29 mouse cellular contexts compared by ENCODE assay signal in genomic region chr2:124732593-124732992, GRCm38 (mm10).
DNase-seq lines count a peak whose midpoint lies in the region; ATAC-seq and TF ChIP-seq lines count a peak whose summit lies in the region.
"Had no signal": no experiment of that assay in that cellular context is flagged by ENCODE, and none has a peak within 500 bp of the region (broad histone marks: within the 10 kb centered on the region; RNA-seq: fewer than 3 reads in every experiment).

No protein-coding gene starts in this region.

- no peak overlapping the region for H3K4me2 ChIP-seq in lung, postnatal 0 days (replicated peaks; ENCODE audit: low read depth, low read length)
- H3K4me2 ChIP-seq in hindbrain, embryonic 16.5 days (ENCODE audit: low read length) = no peak overlapping the region
- H3K4me2 ChIP-seq: embryonic facial prominence, embryonic 15.5 days; forebrain, embryonic 12.5 days; heart, embryonic 15.5 days; hindbrain, embryonic 12.5 days; kidney, embryonic 15.5 days; limb, embryonic 12.5 days; liver, embryonic 11.5 days; lung, embryonic 15.5 days; neural tube, embryonic 12.5 days had no signal

- H3ac ChIP-seq in C2C12 (ENCODE audit: control insufficient read depth, insufficient read length, low read depth) = no peak overlapping the region

- no peak overlapping the region for H3K4me3 ChIP-seq in C2C12 (ENCODE audit: insufficient read depth, poor library complexity, severe bottlenecking)
- H3K4me3 ChIP-seq in lung, postnatal 0 days (ENCODE audit: low read depth, low read length) = no peak overlapping the region
- H3K4me3 ChIP-seq in hindbrain, embryonic 16.5 days (ENCODE audit: low read length) = no peak overlapping the region
- H3K4me3 ChIP-seq: embryonic facial prominence, embryonic 10.5 days; embryonic facial prominence, embryonic 15.5 days; forebrain, embryonic 12.5 days; heart, embryonic 10.5 days; heart, embryonic 15.5 days; hindbrain, embryonic 12.5 days; kidney, embryonic 15.5 days; layer of hippocampus, adult 2 months; left cerebral cortex, adult 2 months; limb, embryonic 12.5 days; lung, embryonic 15.5 days; neural tube, embryonic 12.5 days had no signal

- no peak for TF ChIP-seq CTCF in C2C12 (IDR thresholded peaks at IDR 0.05; ENCODE audit: control insufficient read depth, insufficient read depth, insufficient read length)
- no peak for TF ChIP-seq CTCF in lung, postnatal 0 days (IDR thresholded peaks at IDR 0.05)

- peak; percentile 16 for DNase-seq in MN1 (ENCODE audit: low spot score)
- peak; percentile 69 for DNase-seq in induced T-regulatory cell, adult 2 months (ENCODE audit: low read depth)
- DNase-seq in natural killer cell, adult 2 months (ENCODE audit: low spot score in 2 of 2) = peak; percentile 20 to 46
- DNase-seq in adrenal gland, adult (ENCODE audit: inconsistent age in 2 of 2, low spot score in 1 of 2) = no peak
- no peak for DNase-seq in lung, postnatal 0 days (ENCODE audit: low spot score)
- DNase-seq: adrenal gland, postnatal 25 days; cerebellum, adult 18-20 months; cerebellum, postnatal 10 days; forebrain, postnatal 0 days; kidney, adult 11 months; kidney, postnatal 25 days; lung, postnatal 4 days; midbrain, embryonic 14.5 days had no signal

- peaks cover 5% of the 10 kb centered on the region for H3K27me3 ChIP-seq in C2C12 (ENCODE audit: control insufficient read depth, insufficient read depth, insufficient read length)
- H3K27me3 ChIP-seq in lung, postnatal 0 days (replicated peaks; ENCODE audit: insufficient read depth, low read length) = no peaks in the 10 kb centered on the region
- no peaks in the 10 kb centered on the region for H3K27me3 ChIP-seq in hindbrain, embryonic 16.5 days (replicated peaks; ENCODE audit: control insufficient read depth, insufficient read depth, low read length)
- H3K27me3 ChIP-seq: CH12.LX; embryonic facial prominence, embryonic 15.5 days; forebrain, embryonic 12.5 days; heart, embryonic 15.5 days; hindbrain, embryonic 12.5 days; kidney, embryonic 15.5 days; limb, embryonic 12.5 days; lung, embryonic 15.5 days; neural tube, embryonic 12.5 days had no signal

- no peaks in the 10 kb centered on the region for H3K79me3 ChIP-seq in C2C12 (ENCODE audit: low read depth)

- H3K9me3 ChIP-seq in lung, postnatal 0 days (ENCODE audit: low read length) = no peaks in the 10 kb centered on the region; the same call in 1 of the 2 replicates
- no peaks in the 10 kb centered on the region for H3K9me3 ChIP-seq in hindbrain, embryonic 16.5 days (ENCODE audit: control insufficient read depth, low read length)
- H3K9me3 ChIP-seq: embryonic facial prominence, embryonic 10.5 days; embryonic facial prominence, embryonic 15.5 days; forebrain, embryonic 12.5 days; heart, embryonic 10.5 days; heart, embryonic 15.5 days; hindbrain, embryonic 12.5 days; kidney, embryonic 15.5 days; limb, embryonic 12.5 days; lung, embryonic 15.5 days; neural tube, embryonic 12.5 days had no signal

- H3K36me3 ChIP-seq in C2C12 (ENCODE audit: control insufficient read depth, insufficient read depth) = no peaks in the 10 kb centered on the region
- no peaks in the 10 kb centered on the region for H3K36me3 ChIP-seq in lung, postnatal 0 days (ENCODE audit: insufficient read depth, low read length)
- H3K36me3 ChIP-seq in hindbrain, embryonic 16.5 days (ENCODE audit: control insufficient read depth, insufficient read depth, low read length) = no peaks in the 10 kb centered on the region
- H3K36me3 ChIP-seq: embryonic facial prominence, embryonic 10.5 days; embryonic facial prominence, embryonic 15.5 days; forebrain, embryonic 12.5 days; heart, embryonic 10.5 days; heart, embryonic 15.5 days; hindbrain, embryonic 12.5 days; kidney, embryonic 15.5 days; limb, embryonic 12.5 days; lung, embryonic 15.5 days; neural tube, embryonic 12.5 days had no signal

- no peak overlapping the region for H3K27ac ChIP-seq in lung, postnatal 0 days (ENCODE audit: low read length)
- H3K27ac ChIP-seq in hindbrain, embryonic 16.5 days (ENCODE audit: low read depth, low read length) = no peak overlapping the region
- H3K27ac ChIP-seq: embryonic facial prominence, embryonic 10.5 days; embryonic facial prominence, embryonic 15.5 days; forebrain, embryonic 12.5 days; heart, embryonic 10.5 days; heart, embryonic 15.5 days; hindbrain, embryonic 12.5 days; kidney, embryonic 15.5 days; layer of hippocampus, adult 2 months; left cerebral cortex, adult 2 months; limb, embryonic 12.5 days; lung, embryonic 15.5 days; neural tube, embryonic 12.5 days had no signal

- no peak for ATAC-seq in lung, postnatal 0 days
- ATAC-seq in hindbrain, embryonic 16.5 days = no peak
- ATAC-seq: forebrain, postnatal 0 days had no signal

- TF ChIP-seq EP300 in lung, postnatal 0 days (IDR thresholded peaks at IDR 0.05) = no peak

- no peaks in the 10 kb centered on the region for H3K4me1 ChIP-seq in lung, postnatal 0 days (ENCODE audit: insufficient read depth, low read depth, low read length)
- H3K4me1 ChIP-seq in hindbrain, embryonic 16.5 days (ENCODE audit: control insufficient read depth, insufficient read depth, low read depth, low read length) = no peaks in the 10 kb centered on the region
- H3K4me1 ChIP-seq: embryonic facial prominence, embryonic 10.5 days; embryonic facial prominence, embryonic 15.5 days; forebrain, embryonic 12.5 days; heart, embryonic 10.5 days; heart, embryonic 15.5 days; hindbrain, embryonic 12.5 days; kidney, embryonic 15.5 days; limb, embryonic 12.5 days; lung, embryonic 15.5 days; neural tube, embryonic 12.5 days had no signal

- WGBS in lung, postnatal 0 days = 77% methylated on average over 2 of the region's 2 CpGs
- WGBS in hindbrain, embryonic 16.5 days = 88% methylated on average over 2 of the region's 2 CpGs

- no peaks in the 10 kb centered on the region for H3K79me2 ChIP-seq in C2C12 (ENCODE audit: control insufficient read depth, insufficient read depth)

- no peak overlapping the region for H3K9ac ChIP-seq in lung, postnatal 0 days (replicated peaks; ENCODE audit: low read depth)
- no peak overlapping the region for H3K9ac ChIP-seq in hindbrain, embryonic 16.5 days (ENCODE audit: low read depth, low read length)
- H3K9ac ChIP-seq: embryonic facial prominence, embryonic 15.5 days; forebrain, embryonic 12.5 days; forebrain, postnatal 0 days; heart, embryonic 15.5 days; hindbrain, embryonic 12.5 days; kidney, embryonic 15.5 days; limb, embryonic 12.5 days; lung, embryonic 15.5 days; neural tube, embryonic 12.5 days had no signal

TF ChIP-seq in C2C12, 6 proteins besides CTCF, POLR2A, EP300 and RAD21:
- TF ChIP-seq MAX (IDR thresholded peaks at IDR 0.05) = no peak
- TF ChIP-seq MYOD1 (IDR thresholded peaks at IDR 0.05; ENCODE audit: control insufficient read depth, insufficient read length, low read depth) = peak; percentile 42
- TF ChIP-seq USF1 (IDR thresholded peaks at IDR 0.05; ENCODE audit: low read depth) = no peak
- TF ChIP-seq CEBPB (IDR thresholded peaks at IDR 0.05; ENCODE audit: low read depth) = no peak

Comparison
In these comparisons a context has a peak if more than half of its experiments do, and no peak if none do; other contexts are left out.
1. DNase-seq: peak in MN1 (single experiment), induced T-regulatory cell, adult 2 months (single experiment) and natural killer cell, adult 2 months (2 of 2); none in adrenal gland, adult (0 of 2) and lung, postnatal 0 days (single experiment).